Mouse (Mus musculus) hindbrain, embryonic 12.5 days (tissue): ENCODE data around the gene Ublcp1. TPM values are rescaled to one million over a fixed set of nuclear protein-coding genes. Genes with fewer than 3 reads are reported as not detected.

ENCODE experiments used
- ATAC-seq: fragments of 200-750 bp; cut with Nextera tagmentation; 2 replicates; pipeline ENCODE4 v1.8.0; 2017; ENCODE audit warnings: moderate TSS enrichment; ENCODE audit not compliant: low FRiP score
- H3K27ac ChIP-seq: fragments of 300-500 bp; sonication (generic); 2 replicates; pipeline ENCODE4 v1.5.1; 2016; ENCODE audit warnings: mild to moderate bottlenecking
- H3K27me3 ChIP-seq: fragments of 300-500 bp; sonication (generic); 2 replicates; pipeline ENCODE4 v1.6.1; 2016; ENCODE audit warnings: mild to moderate bottlenecking
- H3K36me3 ChIP-seq: fragments of 300-500 bp; sonication (generic); 2 replicates; pipeline ENCODE4 v1.6.1; 2016; ENCODE audit warnings: mild to moderate bottlenecking
- H3K4me1 ChIP-seq: fragments of 300-500 bp; sonication (generic); 2 replicates; pipeline ENCODE4 v1.6.1; 2016
- H3K4me2 ChIP-seq: fragments of 300-500 bp; sonication (generic); replicated peaks from 2 replicates; pipeline ENCODE4 v1.6.1; 2016; ENCODE audit warnings: mild to moderate bottlenecking
- H3K4me3 ChIP-seq: fragments of 300-500 bp; sonication (generic); 2 replicates; pipeline ENCODE4 v1.5.1; 2016; ENCODE audit warnings: mild to moderate bottlenecking
- H3K9ac ChIP-seq: fragments of 300-500 bp; sonication (generic); 2 replicates; pipeline ENCODE4 v1.6.1; 2016; ENCODE audit warnings: mild to moderate bottlenecking, moderate library complexity
- H3K9me3 ChIP-seq: fragments of 300-500 bp; sonication (generic); replicated peaks from 2 replicates; pipeline ENCODE4 v1.6.1; 2016; ENCODE audit warnings: mild to moderate bottlenecking
- WGBS: fragments of 180-500 bp; shearing (Covaris S2); methylation state at CpG from one replicate; pipeline ENCODE4 v1.1.7; 2016; 5-methylcytosine and 5-hydroxymethylcytosine counted together
- polyA plus RNA-seq: library from polyadenylated mRNA; unstranded; fragments of >200 nt; fragmentation: Nextera tagmentation; extraction: Ambion mirVana; gene quantifications from 2 replicates; pipeline ENCODE4 v1.2.1, GENCODE M21; 2016

Gene Ublcp1
- polyA plus RNA-seq, 1 experiment from 2014 or later: 65.3 TPM

DNA sequence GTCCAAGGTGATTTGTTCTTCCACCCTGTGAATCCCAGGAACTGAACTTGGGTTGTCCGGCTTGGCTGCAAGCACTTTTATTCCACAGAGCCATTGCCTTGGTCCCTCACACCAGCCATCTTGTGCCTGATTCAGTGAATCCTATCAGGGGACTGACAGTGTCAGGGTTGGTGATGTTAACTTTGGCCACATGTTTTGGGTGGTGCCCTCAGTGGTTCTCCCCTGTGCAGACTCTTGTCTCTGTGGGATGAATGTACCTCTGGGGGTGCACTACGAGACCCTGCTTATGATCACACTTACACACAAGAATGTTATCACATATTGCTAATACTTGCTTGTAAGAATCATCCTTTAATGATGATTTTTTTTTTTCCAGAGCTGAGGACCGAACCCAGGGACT lies 40.3 kb downstream of the Ublcp1 start:
- H3K4me2 ChIP-seq: no peak overlapping the region
- no peaks in the 10 kb centered on the region for H3K9me3 ChIP-seq
- whole genome bisulfite sequencing: 96% methylated on average over 3 of the region's 3 CpGs
- no peak overlapping the region for H3K9ac ChIP-seq
- no peak overlapping the region for H3K4me3 ChIP-seq
- no peaks in the 10 kb centered on the region for H3K4me1 ChIP-seq
- no peaks in the 10 kb centered on the region for H3K36me3 ChIP-seq
- no peak for ATAC-seq
- no peaks in the 10 kb centered on the region for H3K27me3 ChIP-seq
- no peak overlapping the region for H3K27ac ChIP-seq

- H3K4me1 ChIP-seq: no peaks in the 10 kb centered on the region
- no peak overlapping the region for H3K4me3 ChIP-seq
- ATAC-seq: no peak
- no peak overlapping the region for H3K9ac ChIP-seq
- H3K4me2 ChIP-seq: no peak overlapping the region
- H3K9me3 ChIP-seq: no peaks in the 10 kb centered on the region
- no peaks in the 10 kb centered on the region for H3K36me3 ChIP-seq
- 76% methylated on average over 2 of the region's 2 CpGs for whole genome bisulfite sequencing
- no peak overlapping the region for H3K27ac ChIP-seq
- no peaks in the 10 kb centered on the region for H3K27me3 ChIP-seq
Observed at GRCm38 (mm10) chr11:44427951-44428350, 42.3 kb downstream of the Ublcp1 start.

GRCm38 (mm10) chr11:44425626-44426025 lies 44.7 kb downstream of the Ublcp1 start:
- 69% methylated on average over 6 of the region's 6 CpGs for whole genome bisulfite sequencing

GRCm38 (mm10) chr11:44425006-44425405 lies 45.3 kb downstream of the Ublcp1 start:
- Histone ChIP-seq H3K9ac (no peak overlapping the region), H3K27me3 (no peaks in the 10 kb centered on the region), H3K36me3 (no peaks in the 10 kb centered on the region), H3K4me2 (no peak overlapping the region), H3K27ac (no peak overlapping the region), H3K4me3 (no peak overlapping the region), H3K9me3 (no peaks in the 10 kb centered on the region), H3K4me1 (no peaks in the 10 kb centered on the region)
- WGBS: 83% methylated on average over 8 of the region's 8 CpGs
- ATAC-seq: no peak

More at GRCm38 (mm10) chr11:44425626-44426025, 44.7 kb downstream of the Ublcp1 start:
- ATAC-seq: no peak
- Histone ChIP-seq H3K27me3 (no peaks in the 10 kb centered on the region), H3K4me1 (no peaks in the 10 kb centered on the region), H3K4me3 (no peak overlapping the region), H3K9ac (no peak overlapping the region), H3K4me2 (no peak overlapping the region), H3K27ac (no peak overlapping the region), H3K9me3 (no peaks in the 10 kb centered on the region), H3K36me3 (no peaks in the 10 kb centered on the region)

GRCm38 (mm10) chr11:44423955-44424354 lies 46.3 kb downstream of the Ublcp1 start:
- no peaks in the 10 kb centered on the region for H3K9me3 ChIP-seq
- H3K4me3 ChIP-seq: no peak overlapping the region
- ATAC-seq: no peak
- no peaks in the 10 kb centered on the region for H3K27me3 ChIP-seq
- H3K4me2 ChIP-seq: no peak overlapping the region
- H3K27ac ChIP-seq: 0 out of 2 replicates have a peak overlapping the region, but pooled peaks have one; percentile 12
- H3K4me1 ChIP-seq: no peaks in the 10 kb centered on the region
- no peak overlapping the region for H3K9ac ChIP-seq
- H3K36me3 ChIP-seq: no peaks in the 10 kb centered on the region
- 67% methylated on average over 5 of the region's 5 CpGs for WGBS

GRCm38 (mm10) chr11:44423261-44423660 lies 47.0 kb downstream of the Ublcp1 start:
- Histone ChIP-seq H3K27me3 (no peaks in the 10 kb centered on the region), H3K27ac (0 out of 2 replicates have a peak overlapping the region, but pooled peaks have one; percentile 12), H3K9me3 (no peaks in the 10 kb centered on the region), H3K9ac (no peak overlapping the region), H3K4me1 (no peaks in the 10 kb centered on the region), H3K36me3 (no peaks in the 10 kb centered on the region), H3K4me2 (no peak overlapping the region), H3K4me3 (no peak overlapping the region)
- WGBS: 58% methylated on average over 6 of the region's 6 CpGs
- no peak for ATAC-seq

- Histone ChIP-seq H3K4me2 (no peak overlapping the region), H3K4me3 (no peak overlapping the region), H3K9ac (no peak overlapping the region), H3K9me3 (no peaks in the 10 kb centered on the region), H3K27ac (no peak overlapping the region), H3K4me1 (no peaks in the 10 kb centered on the region), H3K36me3 (no peaks in the 10 kb centered on the region), H3K27me3 (no peaks in the 10 kb centered on the region)
- no peak for ATAC-seq
- WGBS: 76% methylated on average over 10 of the region's 10 CpGs
Observed at GRCm38 (mm10) chr11:44422337-44423111, 47.8 kb downstream of the Ublcp1 start.

DNA sequence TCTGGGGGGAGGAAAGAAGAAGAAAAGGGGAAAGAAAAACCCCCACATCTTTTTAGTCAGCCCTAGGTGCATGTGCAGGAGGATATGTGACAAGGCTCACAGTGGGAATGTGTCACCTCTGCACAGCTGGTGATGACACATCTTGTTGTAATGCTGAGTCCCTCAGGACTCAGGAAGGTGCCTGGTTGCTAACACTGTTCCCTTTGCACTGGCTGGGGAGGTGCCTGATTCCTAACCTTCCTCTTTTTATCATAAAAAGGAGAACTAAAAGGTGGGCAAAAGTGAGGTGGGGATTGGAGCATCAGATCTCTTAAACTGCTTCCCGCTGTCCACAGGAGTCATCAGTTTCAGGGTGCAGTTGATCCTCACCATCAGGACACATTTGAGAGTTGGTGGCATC lies 52.9 kb downstream of the Ublcp1 start:
- WGBS: 68% methylated on average over 1 of the region's 1 CpGs
- no peaks in the 10 kb centered on the region for H3K4me1 ChIP-seq
- ATAC-seq: no peak

GRCm38 (mm10) chr11:44414605-44415004 lies 55.7 kb downstream of the Ublcp1 start:
- no peak for ATAC-seq
- H3K4me3 ChIP-seq: no peak overlapping the region
- H3K27me3 ChIP-seq: no peaks in the 10 kb centered on the region
- 86% methylated on average over 3 of the region's 3 CpGs for WGBS
- no peak overlapping the region for H3K27ac ChIP-seq
- H3K4me1 ChIP-seq: no peaks in the 10 kb centered on the region
- no peak overlapping the region for H3K9ac ChIP-seq
- H3K36me3 ChIP-seq: no peaks in the 10 kb centered on the region
- H3K4me2 ChIP-seq: no peak overlapping the region
- H3K9me3 ChIP-seq: no peaks in the 10 kb centered on the region

More for the DNA sequence above, 52.9 kb downstream of the Ublcp1 start:
- no peaks in the 10 kb centered on the region for H3K36me3 ChIP-seq
- H3K27me3 ChIP-seq: no peaks in the 10 kb centered on the region
- no peak overlapping the region for H3K4me2 ChIP-seq
- H3K9me3 ChIP-seq: no peaks in the 10 kb centered on the region
- no peak overlapping the region for H3K4me3 ChIP-seq
- no peak overlapping the region for H3K27ac ChIP-seq
- no peak overlapping the region for H3K9ac ChIP-seq

DNA sequence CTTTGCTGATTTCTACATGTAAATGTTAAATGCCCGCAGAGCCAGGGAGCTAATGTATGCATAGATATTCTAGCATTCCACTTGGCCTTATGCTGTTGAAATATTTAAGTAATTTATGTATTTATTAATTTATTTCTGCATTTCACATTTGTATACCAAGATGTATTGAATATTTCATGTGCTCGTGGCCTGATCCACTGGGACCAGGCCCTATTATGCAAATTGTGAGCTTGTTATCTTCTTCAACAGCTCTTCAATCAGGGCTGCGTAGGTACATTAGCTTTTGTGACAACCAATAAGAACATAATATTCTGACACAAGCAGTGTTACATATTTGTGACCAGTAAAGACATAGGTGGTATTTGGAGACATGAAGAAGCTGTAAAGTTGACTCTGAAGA lies 56.9 kb downstream of the Ublcp1 start:
- Histone ChIP-seq H3K9me3 (no peaks in the 10 kb centered on the region), H3K27me3 (no peaks in the 10 kb centered on the region), H3K36me3 (no peaks in the 10 kb centered on the region), H3K4me1 (no peaks in the 10 kb centered on the region), H3K9ac (no peak overlapping the region), H3K27ac (no peak overlapping the region), H3K4me2 (no peak overlapping the region), H3K4me3 (no peak overlapping the region)
- no peak for ATAC-seq
- 76% methylated on average over 3 of the region's 3 CpGs for WGBS

DNA sequence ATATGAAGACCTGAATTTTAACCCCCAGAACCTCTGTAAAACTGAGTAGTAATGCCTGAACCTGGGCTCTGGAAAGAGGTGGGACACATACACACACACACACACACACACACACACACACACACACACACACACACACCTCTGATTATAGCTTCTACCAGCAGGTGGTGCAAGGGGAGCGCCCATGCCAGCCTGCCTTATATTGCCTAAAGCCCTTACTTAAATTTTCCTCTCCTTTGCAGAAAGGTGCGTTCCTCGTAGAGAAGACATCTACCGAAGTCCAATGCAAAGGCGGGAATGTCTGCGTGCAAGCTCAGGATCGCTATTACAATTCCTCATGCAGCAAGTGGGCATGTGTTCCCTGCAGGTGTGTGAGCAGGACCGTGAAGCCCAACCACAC lies 58.0 kb downstream of the Ublcp1 start:
- ATAC-seq: no peak
- Histone ChIP-seq H3K4me3 (no peak overlapping the region), H3K27ac (no peak overlapping the region)

GRCm38 (mm10) chr11:44410413-44410812 lies 59.9 kb downstream of the Ublcp1 start:
- Histone ChIP-seq H3K4me1 (no peaks in the 10 kb centered on the region), H3K4me3 (no peak overlapping the region), H3K36me3 (no peaks in the 10 kb centered on the region), H3K9ac (no peak overlapping the region), H3K4me2 (no peak overlapping the region), H3K9me3 (no peaks in the 10 kb centered on the region), H3K27me3 (no peaks in the 10 kb centered on the region), H3K27ac (no peak overlapping the region)
- ATAC-seq: no peak
- 72% methylated on average over 3 of the region's 3 CpGs for WGBS

More for the DNA sequence above, 58.0 kb downstream of the Ublcp1 start:
- no peaks in the 10 kb centered on the region for H3K27me3 ChIP-seq
- no peak overlapping the region for H3K9ac ChIP-seq
- no peaks in the 10 kb centered on the region for H3K9me3 ChIP-seq
- H3K4me2 ChIP-seq: no peak overlapping the region
- H3K36me3 ChIP-seq: no peaks in the 10 kb centered on the region
- WGBS: 77% methylated on average over 8 of the region's 8 CpGs
- no peaks in the 10 kb centered on the region for H3K4me1 ChIP-seq

DNA sequence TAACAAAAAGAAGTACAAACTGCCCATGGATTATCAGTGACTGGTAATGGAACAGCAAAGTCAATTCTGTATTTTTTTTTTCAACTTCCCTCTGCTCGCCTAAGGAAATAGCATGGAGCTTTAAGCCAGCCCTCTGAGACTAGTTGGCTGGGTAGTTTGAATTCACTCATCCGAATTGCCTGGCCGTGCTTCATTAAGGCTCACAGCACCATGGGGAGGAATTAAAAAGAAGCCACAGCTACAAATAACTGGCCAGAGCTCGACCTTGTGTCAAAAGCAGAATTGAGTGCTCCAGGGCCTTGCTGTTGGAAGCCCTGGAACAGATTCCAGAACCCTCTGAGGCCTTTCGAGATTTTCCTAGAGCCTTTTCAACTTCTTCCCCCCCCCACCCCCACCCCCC lies 61.7 kb downstream of the Ublcp1 start:
- Histone ChIP-seq H3K9ac (no peak overlapping the region), H3K27me3 (no peaks in the 10 kb centered on the region), H3K9me3 (no peaks in the 10 kb centered on the region), H3K4me2 (no peak overlapping the region), H3K4me1 (no peaks in the 10 kb centered on the region), H3K36me3 (no peaks in the 10 kb centered on the region), H3K27ac (no peak overlapping the region), H3K4me3 (no peak overlapping the region)
- no peak for ATAC-seq
- 38% methylated on average over 5 of the region's 5 CpGs for WGBS
